Mouse (Mus musculus): ENCODE measurements around the gene Nme9.

Nme9 gene

GRCm38 (mm10) chr9:99451161-99451560, at the start of gene Nme9:
Gene Nme9 (plus strand): TSS chr9:99451475.
- no peak for DNase-seq

- DNase-seq, result no peak
Observed at GRCm38 (mm10) chr9:99409280-99409679, 42.0 kb upstream of the Nme9 start.

DNA sequence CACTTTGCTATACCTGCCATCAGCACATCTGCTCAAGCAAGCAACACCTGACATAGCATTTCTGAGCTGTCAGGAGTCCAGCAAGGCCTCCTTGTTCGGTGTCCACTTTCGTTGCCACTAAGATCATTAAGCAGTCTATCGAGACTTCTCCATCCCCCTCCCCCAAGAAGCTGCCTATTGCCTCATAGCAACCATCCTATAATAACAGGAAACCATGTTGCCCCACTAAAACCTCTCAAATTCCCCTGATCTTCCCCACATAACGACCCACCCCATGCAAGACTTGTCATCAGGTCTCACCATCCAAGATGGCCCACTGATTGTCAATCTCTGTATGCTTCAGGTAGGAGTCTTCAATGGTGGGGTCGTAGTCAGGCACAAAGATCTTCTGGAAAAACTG, 40.2 kb upstream of the Nme9 start:
- no peak for DNase-seq

DNA sequence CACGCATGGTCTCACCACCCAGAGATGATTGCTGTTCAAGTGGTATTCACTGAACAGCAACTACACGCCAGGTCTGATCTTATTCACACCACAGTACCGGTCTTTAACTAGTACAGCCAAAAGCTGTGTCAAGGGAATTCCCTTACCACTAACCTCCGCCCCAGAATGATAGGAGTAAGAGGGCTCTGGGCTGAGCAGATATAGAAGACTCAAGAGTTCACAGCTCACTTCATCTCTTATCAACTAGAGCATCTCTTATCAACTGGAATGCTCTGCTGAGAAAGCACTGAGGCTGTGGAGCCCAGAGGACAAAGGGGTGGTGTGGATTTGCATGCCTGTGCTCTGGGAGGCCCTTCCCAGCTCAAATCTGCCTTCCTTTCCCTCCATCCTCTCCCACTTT, 39.5 kb upstream of the Nme9 start:
- no peak for DNase-seq

DNA sequence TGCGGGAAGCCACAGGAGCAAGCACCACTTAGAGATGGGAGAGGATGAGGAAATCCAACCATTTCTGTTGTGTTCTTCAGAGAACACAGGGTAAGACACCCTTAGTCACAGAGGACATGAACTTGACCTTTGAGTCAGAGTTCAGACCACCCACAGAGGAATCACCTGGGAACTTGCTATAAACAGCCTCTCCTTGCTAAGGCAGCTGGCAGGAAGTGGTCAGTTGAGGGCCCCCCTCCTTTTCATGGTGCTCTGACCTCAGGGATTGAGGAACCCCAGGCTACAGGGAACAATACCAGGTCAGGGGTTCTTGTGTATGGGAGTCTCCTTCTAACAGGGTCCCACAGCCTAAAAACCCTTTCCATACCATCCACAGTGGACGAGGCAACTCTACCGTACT, 34.5 kb upstream of the Nme9 start:
- DNase-seq, result no peak

- DNase-seq, result no peak
Observed at GRCm38 (mm10) chr9:99417288-99417846, 33.9 kb upstream of the Nme9 start.

DNA sequence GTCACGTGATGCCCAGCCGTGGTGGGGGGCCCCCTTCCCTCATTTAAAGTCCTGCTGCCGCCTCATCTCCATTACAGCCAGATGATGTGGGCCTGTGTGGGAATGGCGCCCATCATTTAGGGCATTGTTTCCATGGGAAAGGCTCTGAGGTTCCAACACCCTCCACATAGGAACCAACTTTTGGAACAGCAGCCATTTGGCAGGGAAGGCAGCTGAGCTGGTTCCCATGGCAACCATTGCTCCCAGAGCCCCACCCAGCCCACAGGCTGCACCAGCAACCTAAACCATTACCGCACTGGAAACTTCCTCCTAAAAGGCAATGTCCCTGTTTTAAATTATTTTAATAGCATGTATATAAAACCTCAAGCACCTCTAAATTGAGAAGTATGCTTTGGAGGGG, 32.9 kb upstream of the Nme9 start:
- DNase-seq, result peak; percentile 70

- DNase-seq, result no peak
Observed at GRCm38 (mm10) chr9:99419951-99420701, 31.1 kb upstream of the Nme9 start.

DNA sequence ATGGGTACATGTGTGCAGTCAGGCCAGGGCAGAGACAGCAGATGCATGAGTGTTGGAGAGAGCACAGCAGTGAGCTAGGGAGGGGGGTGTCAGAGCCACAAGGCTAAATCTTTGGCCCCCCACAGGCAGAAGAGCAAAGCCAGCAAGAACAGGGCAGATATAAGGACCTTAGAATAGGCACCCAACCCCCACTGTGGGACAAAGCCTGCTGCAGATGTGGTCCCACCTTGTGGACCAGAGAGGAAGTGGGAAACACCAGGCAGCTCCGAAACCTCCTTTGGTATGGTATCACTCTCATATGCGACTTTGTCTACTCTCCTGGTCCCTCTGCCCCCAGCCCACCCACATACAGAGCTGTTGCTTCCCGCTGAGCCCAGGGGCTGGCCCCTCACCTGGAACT, 29.4 kb upstream of the Nme9 start:
- no peak for DNase-seq

- no peak for DNase-seq
Observed at GRCm38 (mm10) chr9:99423692-99424573, 27.3 kb upstream of the Nme9 start.

DNA sequence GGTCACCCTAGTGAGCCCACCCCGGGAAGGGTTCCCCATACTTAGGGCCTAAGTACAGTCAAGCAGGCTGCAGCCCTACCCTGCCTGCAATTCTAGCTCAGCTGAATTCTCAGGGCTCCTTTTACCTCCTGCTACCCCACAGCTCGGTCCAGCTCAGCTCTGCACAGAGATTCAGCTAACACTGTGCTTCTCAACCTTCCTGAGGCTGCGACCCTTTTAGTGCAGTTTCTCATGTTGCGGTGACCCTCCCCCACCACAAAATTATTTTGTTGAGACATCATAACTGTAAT, 26.8 kb upstream of the Nme9 start:
- DNase-seq, result no peak

DNA sequence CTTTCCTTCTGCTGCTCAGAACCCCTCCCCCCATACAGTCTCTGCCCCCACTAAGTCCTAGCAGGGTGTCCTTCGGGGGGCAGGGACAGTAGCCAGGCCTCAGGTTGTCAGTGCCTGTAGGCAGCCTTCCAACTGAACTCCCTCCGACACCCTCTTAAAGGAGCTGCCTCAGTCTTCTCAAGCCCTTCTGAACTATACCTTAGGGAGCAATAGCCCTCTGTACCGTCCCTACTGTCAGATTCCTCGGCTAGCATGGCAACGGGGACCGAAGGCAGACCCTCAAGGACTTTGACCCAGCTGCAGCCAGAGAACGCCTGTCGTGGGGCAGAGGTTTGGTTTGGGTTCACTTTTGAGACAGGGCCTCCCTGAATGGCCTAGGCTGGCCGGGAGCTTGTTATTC, 26.0 kb upstream of the Nme9 start:
- no peak for DNase-seq

DNA sequence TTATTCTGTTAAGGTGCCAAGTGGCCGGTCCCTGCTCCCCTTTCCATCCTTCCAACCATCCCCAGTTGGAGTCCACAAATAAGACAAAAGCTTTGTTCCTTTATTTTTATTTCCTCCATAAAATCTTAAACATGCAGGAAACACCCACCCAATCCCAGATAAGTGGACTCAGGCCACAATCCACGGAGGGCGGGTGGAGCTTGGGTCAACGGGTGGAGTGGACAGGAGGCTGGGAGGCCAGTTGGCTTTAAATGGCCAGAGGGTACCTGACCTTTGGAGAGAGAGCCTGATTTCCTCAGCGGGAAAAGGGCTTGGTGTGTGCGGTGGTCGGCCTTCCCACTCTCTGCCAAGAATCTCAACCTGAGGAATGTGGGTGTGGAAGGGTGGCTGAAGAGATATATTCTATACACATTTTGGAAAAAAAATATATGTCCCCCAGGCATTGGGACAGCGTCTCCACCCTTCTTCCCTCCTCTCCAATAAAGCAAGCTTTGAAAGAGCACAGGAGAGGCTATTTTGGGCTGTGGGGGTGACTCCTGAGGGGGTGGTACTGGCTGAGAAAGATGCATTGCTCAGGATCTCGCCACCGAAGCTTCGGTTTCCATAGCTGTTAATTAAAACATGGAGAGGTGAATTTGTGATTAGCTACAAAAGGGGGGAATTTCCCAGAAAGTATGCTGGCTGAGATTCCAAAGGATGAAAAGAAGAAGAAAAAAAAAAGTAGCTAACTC, 22.5 kb upstream of the Nme9 start:
- DNase-seq, result no peak

DNA sequence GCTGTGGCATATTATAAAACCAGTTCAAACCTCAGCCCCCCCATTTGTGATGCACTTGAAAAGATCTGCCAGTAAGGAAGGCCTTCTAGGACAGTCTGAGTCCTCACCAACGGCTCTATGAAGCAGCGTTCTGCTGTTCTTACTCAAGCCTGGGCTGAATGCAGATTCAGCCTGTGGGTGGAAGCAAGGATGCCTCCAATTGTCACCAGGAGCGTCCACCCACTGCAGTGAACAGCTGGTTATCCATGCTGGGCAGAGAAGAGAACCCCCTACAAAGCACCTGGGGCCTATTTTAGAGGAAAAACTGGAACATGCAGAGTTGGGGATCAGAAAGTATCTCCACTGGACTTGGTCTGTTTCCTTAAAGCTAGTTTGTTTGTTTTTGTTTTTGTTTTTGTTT, 21.4 kb upstream of the Nme9 start:
- peak; percentile 64 for DNase-seq

GRCm38 (mm10) chr9:99430806-99431205, 20.5 kb upstream of the Nme9 start:
- DNase-seq, result no peak

DNA sequence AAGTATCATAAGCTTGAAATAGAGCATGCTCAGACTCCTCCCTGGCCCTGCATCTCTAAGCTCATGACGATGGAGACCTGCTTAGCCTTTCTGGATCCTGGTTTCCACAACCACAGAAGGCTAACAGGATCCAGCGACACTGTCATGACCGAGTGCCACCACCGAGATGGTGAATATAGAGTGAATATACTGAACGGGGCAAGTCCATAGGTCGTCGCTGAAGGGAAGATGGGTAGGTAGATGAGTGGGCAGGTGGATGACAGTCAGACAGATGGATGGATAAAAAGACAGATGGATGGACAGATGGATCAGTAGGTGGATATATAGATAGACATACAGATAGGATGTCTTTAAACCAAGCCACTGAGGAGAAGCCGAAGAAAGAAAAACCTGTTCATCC, 19.9 kb upstream of the Nme9 start:
- DNase-seq, result peak; percentile 57

GRCm38 (mm10) chr9:99431963-99432362, 19.3 kb upstream of the Nme9 start:
- no peak for DNase-seq

DNA sequence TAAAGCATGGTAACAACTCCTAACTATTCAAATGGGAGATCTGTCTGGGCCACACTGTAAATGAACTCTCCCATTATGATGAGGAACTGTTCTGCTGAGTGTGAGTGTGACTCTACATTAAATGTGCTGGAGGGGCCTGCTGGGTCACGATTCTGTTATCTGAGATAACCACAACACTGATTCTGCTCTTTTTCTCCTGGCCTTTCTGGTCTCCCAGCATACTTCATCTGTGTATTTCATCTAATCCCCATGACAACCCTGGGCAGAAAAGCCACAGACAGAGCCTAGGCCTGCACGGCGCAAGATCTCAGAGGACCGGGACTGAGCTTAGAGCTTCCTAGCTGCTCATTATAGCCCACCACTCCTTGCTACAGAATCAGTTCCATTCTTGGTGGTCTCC, 18.8 kb upstream of the Nme9 start:
- DNase-seq, result no peak

DNA sequence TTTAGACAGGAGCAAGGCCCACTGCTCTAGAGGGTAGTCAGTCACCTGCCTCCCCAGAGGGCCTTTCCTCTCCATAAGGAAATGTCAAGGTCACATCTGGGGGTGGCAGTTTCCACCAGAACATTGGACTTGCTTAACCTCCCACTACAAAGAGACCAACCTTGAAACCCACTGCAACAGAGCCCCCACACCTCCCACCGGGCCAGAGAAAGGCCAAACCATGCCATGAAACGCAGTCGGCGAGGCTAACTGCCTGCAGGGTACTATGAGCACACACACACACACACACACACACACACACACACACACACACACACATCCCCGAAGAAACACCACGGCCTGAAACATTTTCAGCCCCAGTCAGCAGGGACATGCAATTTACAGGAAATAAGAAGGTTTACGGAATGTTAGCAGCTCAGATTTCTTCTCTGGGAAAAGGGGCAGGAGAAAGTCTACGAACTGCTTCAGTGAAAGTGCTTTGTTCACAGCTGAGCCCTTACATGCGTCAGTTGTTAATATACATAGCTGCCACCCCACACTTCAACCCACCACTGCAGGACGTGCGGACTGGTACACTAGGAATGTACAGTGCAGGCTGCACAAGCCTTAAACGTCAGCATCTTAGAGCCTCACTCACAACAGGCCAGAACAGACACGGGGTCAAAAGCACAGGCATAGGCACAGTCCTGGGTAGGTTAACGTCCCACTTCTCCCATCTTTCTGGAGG, 16.2 kb upstream of the Nme9 start:
- peak; percentile 70 for DNase-seq

GRCm38 (mm10) chr9:99435619-99436181, 15.6 kb upstream of the Nme9 start:
- peak; percentile 55 for DNase-seq

- DNase-seq, result peak; percentile 88
Observed at GRCm38 (mm10) chr9:99436182-99437030, 14.9 kb upstream of the Nme9 start.
